Mouse (Mus musculus): ENCODE data around the gene Prr5. TPM values are rescaled to one million over a fixed set of nuclear protein-coding genes. Genes with fewer than 3 reads are reported as not detected.

Gene Prr5
- polyA plus RNA-seq, 1 experiment from 2014 or later: 35.0 TPM

GRCm38 (mm10) chr15:84667601-84668000 lies 1.8 kb upstream of the Prr5 start:
- DNase-seq (ENCODE audit: low spot score): no peak
- TF ChIP-seq CTCF (IDR thresholded peaks at IDR 0.05; ENCODE audit: low read depth): no peak
- Histone ChIP-seq H3K9me3 (replicated peaks; ENCODE audit: low read length) (no peaks in the 10 kb centered on the region), H3K4me1 (replicated peaks; ENCODE audit: insufficient read depth, low read length) (peaks cover 8% of the 10 kb centered on the region), H3K27me3 (ENCODE audit: insufficient read depth, low read length) (no peaks in the 10 kb centered on the region), H3K4me2 (ENCODE audit: low read length) (no peak overlapping the region), H3K4me3 (replicated peaks; ENCODE audit: low read depth, low read length) (no peak overlapping the region), H3K9ac (ENCODE audit: low read depth, low read length) (no peak overlapping the region), H3K36me3 (ENCODE audit: insufficient read depth, low read length) (no peaks in the 10 kb centered on the region), H3K27ac (no peak overlapping the region)
- 76% methylated on average over 6 of the region's 6 CpGs for WGBS
- no peak for ATAC-seq (replicated peaks; ENCODE audit: low FRiP score, low read depth)

- ATAC-seq (replicated peaks; ENCODE audit: low FRiP score, low read depth) (no peak), DNase-seq (ENCODE audit: low spot score) (no peak)
- H3K9ac ChIP-seq (ENCODE audit: low read depth, low read length): no peak overlapping the region
- WGBS: 81% methylated on average over 23 of the region's 23 CpGs
- peaks cover 6% of the 10 kb centered on the region for H3K4me1 ChIP-seq (replicated peaks; ENCODE audit: insufficient read depth, low read length)
- H3K27ac ChIP-seq: 0 out of 2 replicates have a peak overlapping the region, but pooled peaks have one; percentile 36
- TF ChIP-seq CTCF (IDR thresholded peaks at IDR 0.05; ENCODE audit: low read depth): no peak
- no peak overlapping the region for H3K4me3 ChIP-seq (replicated peaks; ENCODE audit: low read depth, low read length)
- H3K27me3 ChIP-seq (ENCODE audit: insufficient read depth, low read length): no peaks in the 10 kb centered on the region
- no peaks in the 10 kb centered on the region for H3K36me3 ChIP-seq (ENCODE audit: insufficient read depth, low read length)
- H3K4me2 ChIP-seq (ENCODE audit: low read length): no peak overlapping the region
- H3K9me3 ChIP-seq (replicated peaks; ENCODE audit: low read length): no peaks in the 10 kb centered on the region
Observed at GRCm38 (mm10) chr15:84669771-84670656, 594 bp downstream of the Prr5 start.

- no peaks in the 10 kb centered on the region for H3K27me3 ChIP-seq (ENCODE audit: insufficient read depth, low read length)
- WGBS: 81% methylated on average over 4 of the region's 4 CpGs
- ATAC-seq (replicated peaks; ENCODE audit: low FRiP score, low read depth): no peak
- H3K36me3 ChIP-seq (ENCODE audit: insufficient read depth, low read length): no peaks in the 10 kb centered on the region
- H3K9ac ChIP-seq (ENCODE audit: low read depth, low read length): no peak overlapping the region
- H3K4me2 ChIP-seq (ENCODE audit: low read length): no peak overlapping the region
- no peak for TF ChIP-seq CTCF (IDR thresholded peaks at IDR 0.05; ENCODE audit: low read depth)
- H3K27ac ChIP-seq: no peak overlapping the region
- H3K4me1 ChIP-seq (replicated peaks; ENCODE audit: insufficient read depth, low read length): peaks cover 6% of the 10 kb centered on the region
- H3K4me3 ChIP-seq (replicated peaks; ENCODE audit: low read depth, low read length): no peak overlapping the region
- no peaks in the 10 kb centered on the region for H3K9me3 ChIP-seq (replicated peaks; ENCODE audit: low read length)
- no peak for DNase-seq (ENCODE audit: low spot score)
Observed at GRCm38 (mm10) chr15:84670657-84671055, 1.2 kb downstream of the Prr5 start.

- Histone ChIP-seq H3K27me3 (ENCODE audit: insufficient read depth, low read length) (no peaks in the 10 kb centered on the region), H3K4me2 (ENCODE audit: low read length) (no peak overlapping the region), H3K9ac (ENCODE audit: low read depth, low read length) (no peak overlapping the region), H3K4me1 (replicated peaks; ENCODE audit: insufficient read depth, low read length) (peaks cover 6% of the 10 kb centered on the region), H3K4me3 (replicated peaks; ENCODE audit: low read depth, low read length) (no peak overlapping the region), H3K36me3 (ENCODE audit: insufficient read depth, low read length) (no peaks in the 10 kb centered on the region), H3K9me3 (replicated peaks; ENCODE audit: low read length) (no peaks in the 10 kb centered on the region), H3K27ac (peak overlapping the region; percentile 64; the same call in 1 of the 2 replicates)
- ATAC-seq (replicated peaks; ENCODE audit: low FRiP score, low read depth) (peak; percentile 5; the same call in 1 of the 2 replicates), DNase-seq (ENCODE audit: low spot score) (peak; percentile 76)
- 51% methylated on average over 9 of the region's 9 CpGs for WGBS
- peak; percentile 62 for TF ChIP-seq CTCF (IDR thresholded peaks at IDR 0.05; ENCODE audit: low read depth)
Observed at GRCm38 (mm10) chr15:84671401-84672307, 2.2 kb downstream of the Prr5 start.

GRCm38 (mm10) chr15:84672308-84672615 lies 2.8 kb downstream of the Prr5 start:
- H3K9ac ChIP-seq (ENCODE audit: low read depth, low read length): no peak overlapping the region
- TF ChIP-seq CTCF (IDR thresholded peaks at IDR 0.05; ENCODE audit: low read depth): no peak
- H3K27ac ChIP-seq: peak overlapping the region; percentile 64; the same call in 1 of the 2 replicates
- 73% methylated on average over 4 of the region's 4 CpGs for WGBS
- H3K9me3 ChIP-seq (replicated peaks; ENCODE audit: low read length): no peaks in the 10 kb centered on the region
- peaks cover 6% of the 10 kb centered on the region for H3K4me1 ChIP-seq (replicated peaks; ENCODE audit: insufficient read depth, low read length)
- ATAC-seq (replicated peaks; ENCODE audit: low FRiP score, low read depth) (peak; percentile 69), DNase-seq (ENCODE audit: low spot score) (no peak)
- H3K4me3 ChIP-seq (replicated peaks; ENCODE audit: low read depth, low read length): no peak overlapping the region
- H3K4me2 ChIP-seq (ENCODE audit: low read length): no peak overlapping the region
- no peaks in the 10 kb centered on the region for H3K36me3 ChIP-seq (ENCODE audit: insufficient read depth, low read length)
- H3K27me3 ChIP-seq (ENCODE audit: insufficient read depth, low read length): no peaks in the 10 kb centered on the region

GRCm38 (mm10) chr15:84672616-84673015 lies 3.2 kb downstream of the Prr5 start:
- Histone ChIP-seq H3K4me1 (replicated peaks; ENCODE audit: insufficient read depth, low read length) (peaks cover 6% of the 10 kb centered on the region), H3K4me2 (ENCODE audit: low read length) (no peak overlapping the region), H3K36me3 (ENCODE audit: insufficient read depth, low read length) (no peaks in the 10 kb centered on the region), H3K27me3 (ENCODE audit: insufficient read depth, low read length) (no peaks in the 10 kb centered on the region), H3K4me3 (replicated peaks; ENCODE audit: low read depth, low read length) (no peak overlapping the region), H3K27ac (peak overlapping the region; percentile 64; the same call in 1 of the 2 replicates), H3K9ac (ENCODE audit: low read depth, low read length) (no peak overlapping the region), H3K9me3 (replicated peaks; ENCODE audit: low read length) (no peaks in the 10 kb centered on the region)
- peak; percentile 87 for ATAC-seq (replicated peaks; ENCODE audit: low FRiP score, low read depth)
- WGBS: 69% methylated on average over 3 of the region's 3 CpGs
- no peak for TF ChIP-seq CTCF (IDR thresholded peaks at IDR 0.05; ENCODE audit: low read depth)
- DNase-seq (ENCODE audit: low spot score): no peak
